Mouse (Mus musculus) liver, adult 2 months (tissue): ENCODE measurements around the gene Pan2.

Source experiments
- CTCF ChIP-seq: fragments of 200-500 bp; IDR thresholded peaks from 2 replicates; pipeline ENCODE4 v1.5.1; 2011; ENCODE audit warnings: low read depth, low read length, control low read depth
- POLR2A ChIP-seq: fragments of 200-500 bp; IDR thresholded peaks from 2 replicates; pipeline ENCODE4 v1.6.1; 2011; ENCODE audit warnings: low read length, control low read depth; ENCODE audit not compliant: insufficient read depth; ENCODE audit errors: extremely low read depth

GRCm38 (mm10) chr10:128347541-128347940 lies 44.4 kb downstream of the Pan2 start:
- TF ChIP-seq CTCF (no peak), POLR2A (no peak)
